Mouse (Mus musculus) liver, postnatal 0 days (tissue): ENCODE results near the gene Car11.

Experiments
- CTCF ChIP-seq: sonication (generic); IDR thresholded peaks from 2 replicates; pipeline ENCODE4 v1.5.1; 2016; ENCODE audit warnings: antibody characterized with exemption, low read depth
- EP300 ChIP-seq: IDR thresholded peaks from 2 replicates; pipeline ENCODE4 v1.6.1; 2016; ENCODE audit warnings: antibody characterized with exemption, low read depth, mild to moderate bottlenecking

- no peak for TF ChIP-seq EP300
- TF ChIP-seq CTCF: no peak
Observed at GRCm38 (mm10) chr7:45711316-45712021, 11.8 kb downstream of the Car11 start.
